Mouse (Mus musculus) testis, postnatal 14 days (tissue): ENCODE measurements around the gene Ankrd7.
"Not testable (repeated sequence)": the region's sequence is repeated elsewhere in the genome, so short reads cannot be mapped to it uniquely, and the experiment has no call there.

Experiments used
- DNase-seq: peaks from one replicate; pipeline ENCODE4 v3.0.0; 2021; ENCODE audit warnings: low spot score

Gene Ankrd7

GRCm38 (mm10) chr6:18866018-18866417, at the start of gene Ankrd7:
TSS of gene Ankrd7 (plus strand) at chr6:18866318.
- no peak for DNase-seq

- no peak for DNase-seq
Measured at GRCm38 (mm10) chr6:18819343-18819742, 46.8 kb upstream of the Ankrd7 start.

GRCm38 (mm10) chr6:18820246-18820645, 45.9 kb upstream of the Ankrd7 start:
- DNase-seq: no peak

- no peak for DNase-seq
Measured at GRCm38 (mm10) chr6:18822812-18823211, 43.3 kb upstream of the Ankrd7 start.

DNA sequence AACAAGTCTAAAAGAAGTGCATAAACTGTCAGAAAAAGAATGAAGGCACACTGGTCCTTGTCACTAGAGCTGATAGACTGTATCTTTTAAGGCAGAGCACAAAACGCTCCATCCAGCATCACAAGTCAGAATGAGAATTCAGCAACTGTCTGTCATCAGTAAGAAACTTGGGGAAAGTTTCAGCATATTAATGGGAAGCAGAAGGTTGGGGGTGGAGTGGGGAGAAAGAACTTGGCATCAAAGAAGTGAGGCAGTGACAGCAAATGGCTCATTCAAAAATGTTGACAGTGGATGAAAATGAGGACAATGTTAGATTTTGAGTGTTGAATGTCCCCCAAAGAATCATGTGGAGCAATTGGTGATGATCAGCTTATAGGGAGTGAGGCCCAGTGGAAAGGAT, 33.2 kb upstream of the Ankrd7 start:
- no peak for DNase-seq

DNA sequence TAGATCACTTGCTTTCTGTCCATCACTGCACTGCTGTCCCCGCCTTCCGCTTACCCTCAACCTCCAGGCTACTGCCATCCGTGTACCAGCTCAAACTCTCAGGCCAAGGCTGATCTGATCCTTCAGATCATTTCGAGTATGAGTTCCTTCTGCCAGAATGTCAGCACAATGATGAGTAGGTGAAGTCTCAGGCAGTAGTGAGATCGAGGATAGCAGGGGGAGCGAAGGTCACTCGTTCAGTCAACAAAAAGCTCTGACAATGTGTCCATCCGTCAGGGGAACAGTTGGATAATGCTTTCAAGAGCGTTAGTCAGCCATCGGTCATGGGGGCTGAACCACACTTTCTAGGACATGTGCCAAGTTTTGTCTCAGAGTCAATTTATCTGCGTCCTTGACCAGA, 21.6 kb upstream of the Ankrd7 start:
- DNase-seq: not testable (repeated sequence)

DNA sequence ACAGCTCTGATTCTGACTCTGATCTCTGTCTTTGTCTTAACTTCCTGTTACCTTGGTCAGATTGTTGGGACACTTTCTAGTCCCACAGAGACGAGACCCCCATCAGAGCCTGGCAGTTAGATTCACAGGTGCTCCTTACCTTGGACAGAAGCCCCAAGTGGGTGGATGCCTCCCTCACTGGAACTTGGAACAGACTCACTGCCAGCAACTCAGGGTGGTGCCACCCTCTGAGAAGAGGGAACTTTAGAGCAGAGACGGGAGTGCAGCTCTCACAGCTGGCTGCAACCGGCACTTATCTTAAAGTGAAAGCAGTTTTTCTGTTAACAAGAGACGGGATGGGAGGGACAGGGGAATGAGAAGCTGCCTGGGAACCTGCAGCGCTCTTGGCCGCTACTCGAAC, 20.5 kb upstream of the Ankrd7 start:
- not testable (repeated sequence) for DNase-seq

- peak; percentile 97 for DNase-seq
Measured at GRCm38 (mm10) chr6:18848051-18848701, 17.9 kb upstream of the Ankrd7 start, which contains the start of gene Lsm8. TSS of gene Lsm8 (plus strand) at chr6:18848579.

DNA sequence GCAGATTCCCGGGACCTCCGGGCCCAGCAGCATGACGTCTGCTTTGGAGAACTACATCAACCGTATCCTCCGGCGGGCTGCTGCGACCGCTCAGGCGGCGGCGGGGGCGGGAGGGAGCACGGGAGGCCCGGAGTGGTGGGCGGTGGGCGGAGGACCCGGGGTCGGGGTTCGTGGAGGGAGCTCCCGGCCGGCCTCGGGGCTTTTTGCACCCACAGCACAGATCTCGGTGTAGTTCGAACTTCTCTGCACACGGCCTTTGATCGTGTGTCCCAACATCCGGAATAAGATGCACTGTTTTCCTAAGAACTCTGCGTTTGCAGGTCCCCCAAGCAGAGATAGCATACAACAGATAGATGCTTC, 17.4 kb upstream of the Ankrd7 start:
- DNase-seq: no peak

GRCm38 (mm10) chr6:18855323-18855722, 10.8 kb upstream of the Ankrd7 start:
- DNase-seq: no peak

DNA sequence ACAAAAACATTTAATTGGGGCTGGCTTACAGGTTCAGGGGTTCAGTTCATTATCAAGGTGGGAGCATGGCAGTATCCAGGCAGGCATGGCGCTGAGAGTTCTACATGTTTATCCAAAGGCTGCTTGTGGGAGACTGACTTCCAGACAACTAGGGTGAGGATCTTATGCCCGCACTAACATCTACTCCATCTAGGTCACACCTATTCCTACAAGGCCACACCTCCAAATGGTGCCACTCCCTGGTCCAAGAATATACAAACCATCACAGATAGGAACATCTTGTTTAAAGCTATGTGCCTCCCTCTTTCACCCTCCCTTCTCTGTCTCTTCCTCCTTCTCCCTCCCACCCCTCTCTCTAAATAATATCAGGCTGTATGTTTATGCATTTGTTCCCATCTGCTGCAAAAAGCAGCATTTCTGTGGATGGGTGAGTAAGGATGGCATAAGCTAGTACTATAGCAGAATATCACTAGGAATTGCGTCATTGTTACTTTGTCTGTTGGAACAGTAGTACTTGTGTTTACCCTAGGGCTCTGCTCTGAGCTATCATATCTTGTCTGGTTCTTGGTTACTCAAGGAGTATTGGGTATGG, 9.5 kb upstream of the Ankrd7 start:
- DNase-seq: no peak

GRCm38 (mm10) chr6:18889030-18889429, 22.9 kb downstream of the Ankrd7 start:
- DNase-seq: no peak

DNA sequence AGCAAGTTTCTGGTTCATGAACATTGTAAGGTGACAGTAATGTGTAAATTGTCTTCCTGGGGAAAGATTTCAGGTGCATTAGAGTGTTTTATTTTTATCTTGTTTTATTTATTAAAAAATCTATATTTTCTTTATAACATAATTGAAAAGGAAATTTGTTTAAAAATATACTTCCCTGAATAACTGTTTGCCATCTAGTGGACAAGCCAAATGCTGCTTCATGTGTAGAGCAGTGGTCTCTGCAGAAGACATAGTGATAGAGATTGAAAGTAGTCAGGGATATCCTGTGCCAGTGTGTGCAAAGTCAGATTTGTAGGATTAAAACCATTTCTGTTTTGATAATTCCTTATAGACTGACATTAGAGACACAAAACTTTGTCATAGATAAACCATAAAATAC, 28.0 kb downstream of the Ankrd7 start:
- DNase-seq: no peak

- no peak for DNase-seq
Measured at GRCm38 (mm10) chr6:18907173-18907572, 41.1 kb downstream of the Ankrd7 start.

DNA sequence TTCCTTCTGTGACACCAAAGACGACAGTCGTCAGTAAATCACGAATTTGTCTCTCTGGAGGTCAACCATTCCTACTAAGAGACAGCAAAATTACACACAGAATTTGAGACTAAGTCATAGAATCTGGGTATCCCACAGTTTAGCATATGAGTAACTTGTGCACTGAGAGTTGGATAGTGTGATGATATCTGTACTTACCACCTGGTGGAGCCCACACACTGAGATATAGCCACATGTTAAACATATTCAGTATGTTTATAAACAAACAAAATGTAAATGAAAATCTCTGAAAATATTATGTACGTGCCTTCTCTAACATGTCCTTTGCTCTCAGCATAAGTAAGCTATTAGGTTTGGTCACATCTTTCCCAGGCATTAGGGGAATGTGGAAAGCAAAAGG, 47.1 kb downstream of the Ankrd7 start:
- DNase-seq: no peak

DNA sequence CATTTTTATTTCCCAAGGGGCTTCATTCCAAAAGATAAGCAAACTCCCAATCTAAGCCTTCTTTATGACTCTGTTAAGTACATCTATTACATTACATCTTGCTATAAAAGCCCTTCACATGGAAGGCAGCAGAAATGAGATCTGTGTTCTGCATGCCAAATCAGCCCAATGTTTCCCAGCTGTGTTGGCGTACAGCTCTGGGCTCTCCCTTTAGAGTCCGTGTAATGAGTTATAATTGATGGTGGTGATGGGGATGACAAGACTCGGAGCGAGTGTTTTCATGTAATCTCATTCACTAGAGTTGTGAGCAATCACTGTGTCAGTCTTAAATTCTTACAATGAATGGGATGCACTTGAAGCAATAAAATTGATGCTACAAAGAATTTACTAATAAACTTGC, 49.9 kb downstream of the Ankrd7 start:
- no peak for DNase-seq

- no peak for DNase-seq
Measured at GRCm38 (mm10) chr6:18916471-18916870, 50.4 kb downstream of the Ankrd7 start.
